Mouse (Mus musculus): ENCODE measurements around the gene Gm48551. TPM values are rescaled to one million over a fixed set of nuclear protein-coding genes. Genes with fewer than 3 reads are reported as not detected.

Gene Gm48551
- polyA plus RNA-seq, 1 experiment from 2014 or later, result 1.9 TPM

- DNase-seq (ENCODE audit: low spot score) (no peak), ATAC-seq (replicated peaks; ENCODE audit: low FRiP score) (no peak)
- Histone ChIP-seq H3K9me3 (ENCODE audit: control insufficient read depth, low read length) (no peaks in the 10 kb centered on the region), H3K27me3 (replicated peaks; ENCODE audit: control insufficient read depth, insufficient read depth, low read length) (peaks cover 3% of the 10 kb centered on the region; the same call in 1 of the 2 replicates), H3K9ac (ENCODE audit: low read depth, low read length) (no peak overlapping the region), H3K4me2 (no peak overlapping the region), H3K4me1 (replicated peaks; ENCODE audit: control insufficient read depth, insufficient read depth, low read length) (peaks cover 15% of the 10 kb centered on the region), H3K4me3 (ENCODE audit: low read depth, low read length) (no peak overlapping the region), H3K36me3 (ENCODE audit: control insufficient read depth, insufficient read depth, low read length) (peaks cover 8% of the 10 kb centered on the region; the same call in 1 of the 2 replicates), H3K27ac (ENCODE audit: low read depth, low read length) (no peak overlapping the region)
- 94% methylated on average over 4 of the region's 4 CpGs for WGBS
Measured at GRCm38 (mm10) chr10:81395865-81396264, 11.6 kb downstream of the Gm48551 start.

DNA sequence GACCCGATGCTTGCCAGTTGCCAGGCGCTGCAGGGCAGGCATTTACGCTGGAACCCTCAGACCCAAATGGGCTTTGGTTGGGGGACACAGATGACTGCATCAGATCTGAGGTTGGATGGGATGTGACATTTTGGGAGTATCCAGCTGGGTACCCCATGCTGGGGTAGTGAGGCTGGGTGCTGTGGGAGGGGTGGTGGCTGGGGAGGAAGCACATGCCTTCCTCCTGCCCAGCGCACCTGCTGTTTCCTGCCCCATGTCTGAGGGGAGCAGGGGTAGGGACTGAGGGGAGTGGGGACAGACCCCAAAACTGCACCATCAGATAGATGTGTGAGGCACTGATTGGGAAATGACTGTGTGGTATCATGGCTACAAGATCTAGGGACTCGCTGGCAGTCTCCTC is 12.5 kb downstream of the Gm48551 start:
- Histone ChIP-seq H3K9me3 (ENCODE audit: control insufficient read depth, low read length) (no peaks in the 10 kb centered on the region), H3K36me3 (ENCODE audit: control insufficient read depth, insufficient read depth, low read length) (peaks cover 9% of the 10 kb centered on the region; the same call in 1 of the 2 replicates), H3K27ac (ENCODE audit: low read depth, low read length) (no peak overlapping the region), H3K4me3 (ENCODE audit: low read depth, low read length) (no peak overlapping the region), H3K4me1 (replicated peaks; ENCODE audit: control insufficient read depth, insufficient read depth, low read length) (peaks cover 23% of the 10 kb centered on the region), H3K9ac (ENCODE audit: low read depth, low read length) (no peak overlapping the region), H3K4me2 (no peak overlapping the region), H3K27me3 (replicated peaks; ENCODE audit: control insufficient read depth, insufficient read depth, low read length) (peaks cover 3% of the 10 kb centered on the region; the same call in 1 of the 2 replicates)
- no peak for ATAC-seq (replicated peaks; ENCODE audit: low FRiP score)
- 79% methylated on average over 5 of the region's 5 CpGs for WGBS
- DNase-seq (ENCODE audit: low spot score), result no peak

DNA sequence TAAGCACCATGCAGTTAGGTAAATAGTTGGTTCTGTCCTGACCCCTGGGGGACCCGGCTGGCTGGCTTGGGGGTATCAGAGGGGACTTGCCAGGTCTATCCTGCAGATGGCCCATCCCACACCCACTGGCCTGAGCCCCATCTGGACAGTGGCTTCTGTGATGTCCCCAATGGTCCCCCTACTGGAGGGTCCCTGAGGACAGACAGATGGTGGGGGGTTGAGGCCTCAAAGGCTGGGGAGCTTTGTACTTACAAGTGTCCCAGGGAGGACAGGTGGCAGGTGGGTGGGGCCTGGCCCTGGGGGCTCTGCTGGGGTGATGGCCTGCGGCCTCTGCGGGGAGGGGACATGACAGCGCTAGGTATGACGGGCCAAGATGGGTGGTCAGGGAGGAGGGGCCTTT is 15.0 kb downstream of the Gm48551 start:
- ATAC-seq (replicated peaks; ENCODE audit: low FRiP score) (no peak), DNase-seq (ENCODE audit: low spot score) (no peak)
- no peak overlapping the region for H3K27ac ChIP-seq (ENCODE audit: low read depth, low read length)
- H3K4me2 ChIP-seq, result no peak overlapping the region
- H3K27me3 ChIP-seq (replicated peaks; ENCODE audit: control insufficient read depth, insufficient read depth, low read length), result peaks cover 3% of the 10 kb centered on the region; the same call in 1 of the 2 replicates
- no peaks in the 10 kb centered on the region for H3K9me3 ChIP-seq (ENCODE audit: control insufficient read depth, low read length)
- H3K4me1 ChIP-seq (replicated peaks; ENCODE audit: control insufficient read depth, insufficient read depth, low read length), result peaks cover 28% of the 10 kb centered on the region
- H3K9ac ChIP-seq (ENCODE audit: low read depth, low read length), result no peak overlapping the region
- 66% methylated on average over 5 of the region's 5 CpGs for WGBS
- H3K4me3 ChIP-seq (ENCODE audit: low read depth, low read length), result no peak overlapping the region
- H3K36me3 ChIP-seq (ENCODE audit: control insufficient read depth, insufficient read depth, low read length), result peaks cover 9% of the 10 kb centered on the region; the same call in 1 of the 2 replicates

DNA sequence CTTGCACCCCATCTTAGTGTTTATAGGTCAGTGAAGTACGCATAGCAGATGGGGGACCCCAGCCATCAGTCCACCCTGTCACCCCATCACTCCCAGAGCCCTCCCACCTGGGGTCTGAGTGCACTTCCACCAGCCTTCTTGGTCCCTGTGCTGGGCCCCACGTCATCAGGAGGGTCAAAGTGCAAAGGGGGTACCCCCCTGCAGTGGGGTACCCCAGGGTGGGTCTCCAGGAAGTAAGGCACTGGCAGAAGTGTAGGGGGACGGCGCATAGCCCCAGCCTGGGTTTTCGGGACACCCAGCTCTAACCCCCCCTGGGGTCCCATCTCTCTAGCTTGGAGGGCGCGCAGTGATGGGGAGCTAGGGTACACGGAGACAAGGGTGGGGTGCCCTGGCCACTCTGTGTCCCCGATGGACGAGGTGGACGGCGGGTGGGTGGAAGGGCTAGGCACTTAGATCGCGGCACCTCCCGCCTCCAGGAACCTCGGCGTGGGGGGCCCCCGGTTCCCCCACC is 15.6 kb downstream of the Gm48551 start:
- no peak overlapping the region for H3K9ac ChIP-seq (ENCODE audit: low read depth, low read length)
- H3K36me3 ChIP-seq (ENCODE audit: control insufficient read depth, insufficient read depth, low read length), result peaks cover 9% of the 10 kb centered on the region; the same call in 1 of the 2 replicates
- ATAC-seq (replicated peaks; ENCODE audit: low FRiP score) (no peak), DNase-seq (ENCODE audit: low spot score) (no peak)
- WGBS, result 78% methylated on average over 18 of the region's 18 CpGs
- no peak overlapping the region for H3K4me2 ChIP-seq
- peaks cover 3% of the 10 kb centered on the region; the same call in 1 of the 2 replicates for H3K27me3 ChIP-seq (replicated peaks; ENCODE audit: control insufficient read depth, insufficient read depth, low read length)
- H3K9me3 ChIP-seq (ENCODE audit: control insufficient read depth, low read length), result no peaks in the 10 kb centered on the region
- no peak overlapping the region for H3K27ac ChIP-seq (ENCODE audit: low read depth, low read length)
- H3K4me3 ChIP-seq (ENCODE audit: low read depth, low read length), result no peak overlapping the region
- H3K4me1 ChIP-seq (replicated peaks; ENCODE audit: control insufficient read depth, insufficient read depth, low read length), result peaks cover 28% of the 10 kb centered on the region

DNA sequence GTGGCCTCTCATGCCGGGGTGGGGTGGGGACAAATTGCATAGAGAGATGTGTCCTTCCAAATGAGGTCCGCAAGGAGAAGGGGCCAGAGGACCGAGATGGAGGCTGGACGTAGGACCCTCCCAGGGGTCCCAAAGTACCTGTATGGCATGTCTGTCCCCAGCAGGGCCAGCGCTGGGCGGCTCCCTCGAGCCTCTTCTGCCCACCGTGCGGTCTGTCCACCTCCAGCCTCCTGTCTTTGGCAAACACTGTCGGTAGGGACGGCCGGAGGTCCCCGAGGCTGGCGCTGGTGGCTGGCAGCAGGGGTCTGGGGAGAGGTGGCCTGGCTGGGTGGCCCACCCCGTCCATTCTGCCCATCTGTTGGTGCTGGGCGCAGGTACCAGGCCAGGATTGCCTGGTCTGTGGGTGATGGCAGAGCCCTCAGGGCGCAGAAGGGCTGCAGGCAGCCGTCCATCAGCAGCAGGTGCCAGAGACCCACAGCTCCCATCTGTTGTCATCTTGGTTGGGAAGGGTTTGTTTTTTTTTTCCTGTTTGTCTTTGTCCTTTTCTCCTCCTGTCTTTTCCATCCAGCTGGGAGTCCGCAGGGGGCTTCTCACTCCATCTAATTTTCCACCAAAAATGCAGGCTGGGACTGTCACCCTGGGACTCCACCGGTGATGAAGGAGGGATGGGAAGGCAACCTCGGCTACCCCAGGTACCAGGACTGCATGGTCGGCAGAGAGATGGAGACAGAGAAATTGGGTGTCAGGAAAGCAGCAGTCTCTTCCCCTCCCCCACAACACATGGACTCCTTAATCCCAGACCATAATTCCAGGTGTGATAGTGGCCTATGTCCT is 16.3 kb downstream of the Gm48551 start:
- no peak overlapping the region for H3K9ac ChIP-seq (ENCODE audit: low read depth, low read length)

GRCm38 (mm10) chr10:81401205-81401520 is 16.9 kb downstream of the Gm48551 start:
- H3K4me2 ChIP-seq, result peak overlapping the region; percentile 48; the same call in 1 of the 2 replicates
- WGBS, result 33% methylated on average over 10 of the region's 10 CpGs
- ATAC-seq (replicated peaks; ENCODE audit: low FRiP score) (no peak), DNase-seq (ENCODE audit: low spot score) (no peak)
- peak overlapping the region; percentile 6; the same call in 1 of the 2 replicates for H3K9ac ChIP-seq (ENCODE audit: low read depth, low read length)
- peaks cover 9% of the 10 kb centered on the region; the same call in 1 of the 2 replicates for H3K36me3 ChIP-seq (ENCODE audit: control insufficient read depth, insufficient read depth, low read length)
- no peaks in the 10 kb centered on the region for H3K9me3 ChIP-seq (ENCODE audit: control insufficient read depth, low read length)
- peaks cover 34% of the 10 kb centered on the region for H3K4me1 ChIP-seq (replicated peaks; ENCODE audit: control insufficient read depth, insufficient read depth, low read length)
- no peak overlapping the region; the same call in 1 of the 2 replicates for H3K4me3 ChIP-seq (ENCODE audit: low read depth, low read length)
- H3K27ac ChIP-seq (ENCODE audit: low read depth, low read length), result peak overlapping the region; percentile 60; the same call in 1 of the 2 replicates
- H3K27me3 ChIP-seq (replicated peaks; ENCODE audit: control insufficient read depth, insufficient read depth, low read length), result peaks cover 5% of the 10 kb centered on the region

More for the DNA sequence above, 16.3 kb downstream of the Gm48551 start:
- H3K36me3 ChIP-seq (ENCODE audit: control insufficient read depth, insufficient read depth, low read length), result peaks cover 9% of the 10 kb centered on the region; the same call in 1 of the 2 replicates
- H3K9me3 ChIP-seq (ENCODE audit: control insufficient read depth, low read length), result no peaks in the 10 kb centered on the region
- no peak overlapping the region for H3K4me3 ChIP-seq (ENCODE audit: low read depth, low read length)
- no peak for ATAC-seq (replicated peaks; ENCODE audit: low FRiP score)
- 0 out of 2 replicates have a peak overlapping the region, but pooled peaks have one; percentile 4 for H3K4me2 ChIP-seq
- no peak overlapping the region for H3K27ac ChIP-seq (ENCODE audit: low read depth, low read length)
- DNase-seq (ENCODE audit: low spot score), result no peak
- WGBS, result 61% methylated on average over 22 of the region's 22 CpGs
- H3K27me3 ChIP-seq (replicated peaks; ENCODE audit: control insufficient read depth, insufficient read depth, low read length), result peaks cover 3% of the 10 kb centered on the region; the same call in 1 of the 2 replicates
- peaks cover 31% of the 10 kb centered on the region for H3K4me1 ChIP-seq (replicated peaks; ENCODE audit: control insufficient read depth, insufficient read depth, low read length)

- peaks cover 10% of the 10 kb centered on the region for H3K27me3 ChIP-seq (replicated peaks; ENCODE audit: control insufficient read depth, insufficient read depth, low read length)
- peak overlapping the region; percentile 48 for H3K4me2 ChIP-seq
- H3K4me1 ChIP-seq (replicated peaks; ENCODE audit: control insufficient read depth, insufficient read depth, low read length), result peaks cover 39% of the 10 kb centered on the region
- WGBS, result 6% methylated on average over 18 of the region's 18 CpGs
- peak overlapping the region; percentile 17; the same call in 1 of the 2 replicates for H3K4me3 ChIP-seq (ENCODE audit: low read depth, low read length)
- H3K36me3 ChIP-seq (ENCODE audit: control insufficient read depth, insufficient read depth, low read length), result peaks cover 9% of the 10 kb centered on the region; the same call in 1 of the 2 replicates
- peak overlapping the region; percentile 60 for H3K27ac ChIP-seq (ENCODE audit: low read depth, low read length)
- H3K9ac ChIP-seq (ENCODE audit: low read depth, low read length), result peak overlapping the region; percentile 6; the same call in 1 of the 2 replicates
- DNase-seq (ENCODE audit: low spot score) (peak; percentile 76), ATAC-seq (replicated peaks; ENCODE audit: low FRiP score) (peak; percentile 79)
- H3K9me3 ChIP-seq (ENCODE audit: control insufficient read depth, low read length), result no peaks in the 10 kb centered on the region
Measured at GRCm38 (mm10) chr10:81401521-81402226, 17.4 kb downstream of the Gm48551 start.

- peak overlapping the region; percentile 60 for H3K27ac ChIP-seq (ENCODE audit: low read depth, low read length)
- no peak for ATAC-seq (replicated peaks; ENCODE audit: low FRiP score)
- H3K27me3 ChIP-seq (replicated peaks; ENCODE audit: control insufficient read depth, insufficient read depth, low read length), result peaks cover 16% of the 10 kb centered on the region
- H3K9me3 ChIP-seq (ENCODE audit: control insufficient read depth, low read length), result no peaks in the 10 kb centered on the region
- no peak overlapping the region for H3K4me3 ChIP-seq (ENCODE audit: low read depth, low read length)
- WGBS, result 22% methylated on average over 7 of the region's 7 CpGs
- H3K4me2 ChIP-seq, result peak overlapping the region; percentile 48
- peaks cover 45% of the 10 kb centered on the region for H3K4me1 ChIP-seq (replicated peaks; ENCODE audit: control insufficient read depth, insufficient read depth, low read length)
- H3K9ac ChIP-seq (ENCODE audit: low read depth, low read length), result no peak overlapping the region
- DNase-seq (ENCODE audit: low spot score), result no peak
- peaks cover 9% of the 10 kb centered on the region; the same call in 1 of the 2 replicates for H3K36me3 ChIP-seq (ENCODE audit: control insufficient read depth, insufficient read depth, low read length)
Measured at GRCm38 (mm10) chr10:81402227-81402765, 18.0 kb downstream of the Gm48551 start.

All from liver, embryonic 11.5 days (tissue).